Mouse (Mus musculus) lung, adult 2 months (tissue): Measurements from ENCODE around the gene Arhgef1. TPM values are rescaled to one million over a fixed set of nuclear protein-coding genes. Genes with fewer than 3 reads are reported as not detected.

ENCODE experiments used
- DNase-seq: peaks from one replicate; pipeline ENCODE4 v3.0.0; 2022
- H3K4me1 ChIP-seq: fragments of 200-500 bp; 2 replicates; pipeline ENCODE4 v1.6.1; 2011; ENCODE audit warnings: low read length; ENCODE audit not compliant: control insufficient read depth, insufficient read depth
- H3K4me3 ChIP-seq: fragments of 200-500 bp; replicated peaks from 2 replicates; pipeline ENCODE3; 2011; ENCODE audit warnings: low read depth, mild to moderate bottlenecking, control low read depth, low read length; ENCODE audit errors: extremely low read depth
- CTCF ChIP-seq: fragments of 200-500 bp; IDR thresholded peaks from 2 replicates; pipeline ENCODE4 v1.5.1; 2011; ENCODE audit warnings: mild to moderate bottlenecking, low read length, control low read depth; ENCODE audit not compliant: insufficient read depth
- POLR2A ChIP-seq: fragments of 200-500 bp; IDR thresholded peaks from 2 replicates; pipeline ENCODE4 v1.6.1; 2011; ENCODE audit warnings: low read depth, mild to moderate bottlenecking, control low read depth, low read length, borderline replicate concordance; ENCODE audit errors: extremely low read depth
- WGBS: fragments of 180-500 bp; shearing (Covaris S2); methylation state at CpG from one replicate; pipeline ENCODE4 v1.1.7; 2018; 5-methylcytosine and 5-hydroxymethylcytosine counted together
- polyA plus RNA-seq: library from polyadenylated mRNA; depleted of rRNA; stranded (reverse); fragments of >200 nt; gene quantifications from 2 replicates; pipeline ENCODE4 v1.2.3, GENCODE M21; 2012

Gene Arhgef1
- polyA plus RNA-seq, 1 experiment, result 360 TPM

- TF ChIP-seq CTCF, result no peak
- no peak for TF ChIP-seq POLR2A
- DNase-seq, result no peak
- 50% methylated on average over 41 of the region's 41 CpGs for WGBS
- Histone ChIP-seq H3K4me1 (no peaks in the 10 kb centered on the region), H3K4me3 (no peak within 1 kb of the TSS)
Observed at GRCm38 (mm10) chr7:24869532-24870165, 33.1 kb upstream of the Arhgef1 start, which contains the start of the genes Lypd4 and Dmrtc2. TSS of gene Lypd4 (minus strand) at chr7:24869941. TSS of gene Dmrtc2 (plus strand) at chr7:24870057.

- DNase-seq, result no peak
- TF ChIP-seq POLR2A (no peak), CTCF (no peak)
- WGBS, result 57% methylated on average over 3 of the region's 3 CpGs
- Histone ChIP-seq H3K4me1 (no peaks in the 10 kb centered on the region), H3K4me3 (no peak overlapping the region)
Observed at GRCm38 (mm10) chr7:24877588-24877987, 25.1 kb upstream of the Arhgef1 start.

- TF ChIP-seq CTCF (no peak), POLR2A (no peak)
- DNase-seq, result no peak
- Histone ChIP-seq H3K4me1 (no peaks in the 10 kb centered on the region), H3K4me3 (no peak overlapping the region)
- WGBS, result 56% methylated on average over 2 of the region's 2 CpGs
Observed at GRCm38 (mm10) chr7:24879620-24880019, 23.1 kb upstream of the Arhgef1 start.

- no peak overlapping the region for H3K4me3 ChIP-seq
- DNase-seq, result no peak
- WGBS, result 88% methylated on average over 9 of the region's 9 CpGs
- TF ChIP-seq POLR2A (no peak), CTCF (no peak)
- peaks cover 8% of the 10 kb centered on the region for H3K4me1 ChIP-seq
Observed at GRCm38 (mm10) chr7:24882416-24883199, 20.1 kb upstream of the Arhgef1 start.

GRCm38 (mm10) chr7:24883896-24884692 is 18.6 kb upstream of the Arhgef1 start, which contains the start of gene Rps19:
TSS of gene Rps19 (plus strand) at chr7:24884371.
- DNase-seq, result peak; percentile 98
- H3K4me3 ChIP-seq, result peak within 1 kb of the TSS; percentile 88

GRCm38 (mm10) chr7:24884693-24885291 is 17.9 kb upstream of the Arhgef1 start:
- no peak for DNase-seq
- H3K4me1 ChIP-seq, result peaks cover 9% of the 10 kb centered on the region
- WGBS, result under 1% methylated on average over 45 of the region's 47 CpGs
- TF ChIP-seq POLR2A, result no peak
- TF ChIP-seq CTCF, result no peak
- peak overlapping the region; percentile 88 for H3K4me3 ChIP-seq

More at GRCm38 (mm10) chr7:24883896-24884692, 18.6 kb upstream of the Arhgef1 start, which contains the start of gene Rps19:
- TF ChIP-seq CTCF (peak; percentile 53), POLR2A (peak; percentile 94)
- under 1% methylated on average over 57 of the region's 57 CpGs for WGBS
- peaks cover 8% of the 10 kb centered on the region for H3K4me1 ChIP-seq

- TF ChIP-seq POLR2A, result no peak
- TF ChIP-seq CTCF, result no peak
- no peak for DNase-seq
- H3K4me3 ChIP-seq, result peak overlapping the region; percentile 36
- WGBS, result 16% methylated on average over 12 of the region's 12 CpGs
- H3K4me1 ChIP-seq, result peaks cover 10% of the 10 kb centered on the region
Observed at GRCm38 (mm10) chr7:24885468-24886307, 17.0 kb upstream of the Arhgef1 start.

- TF ChIP-seq POLR2A, result no peak
- no peak for TF ChIP-seq CTCF
- no peak for DNase-seq
- H3K4me3 ChIP-seq, result peak overlapping the region; percentile 34
- WGBS, result 38% methylated on average over 4 of the region's 4 CpGs
- peaks cover 12% of the 10 kb centered on the region for H3K4me1 ChIP-seq
Observed at GRCm38 (mm10) chr7:24886308-24886633, 16.4 kb upstream of the Arhgef1 start.

- H3K4me3 ChIP-seq, result no peak overlapping the region
- WGBS, result 64% methylated on average over 4 of the region's 4 CpGs
- TF ChIP-seq POLR2A, result no peak
- no peak for TF ChIP-seq CTCF
- peaks cover 12% of the 10 kb centered on the region for H3K4me1 ChIP-seq
- no peak for DNase-seq
Observed at GRCm38 (mm10) chr7:24887096-24887495, 15.6 kb upstream of the Arhgef1 start.
